Mouse (Mus musculus) urinary bladder, postnatal 0 days (tissue): ENCODE measurements around the gene Nfyb. TPM values are rescaled to one million over a fixed set of nuclear protein-coding genes. Genes with fewer than 3 reads are reported as not detected.

Experiments used
- polyA plus RNA-seq: library from polyadenylated mRNA; unstranded; fragments of >200 nt; fragmentation: Nextera tagmentation; extraction: Ambion mirVana; gene quantifications from 2 replicates; pipeline ENCODE4 v1.2.1, GENCODE M21; 2015

Gene Nfyb
- polyA plus RNA-seq = 17.8 and 22.8 TPM in 2 replicates

GRCm38 (mm10) chr10:82763840-82764631 is at the start of gene Nfyb:
Gene Nfyb (minus strand): TSS chr10:82764144.

Other genes starting within 250 kb of the Nfyb start
- 25.7 and 26.8 TPM in 2 replicates for gene 1190007I07Rik, start 140.9 kb downstream of the Nfyb start, polyA plus RNA-seq
- 43.9 and 49.2 TPM in 2 replicates for gene Tdg, start 134.3 kb downstream of the Nfyb start, polyA plus RNA-seq
- 7.0 and 8.7 TPM in 2 replicates for gene Glt8d2, start 73.5 kb downstream of the Nfyb start, polyA plus RNA-seq
- gene Hcfc2, start 68.0 kb downstream of the Nfyb start, polyA plus RNA-seq = 24.5 and 32.7 TPM in 2 replicates
- gene Txnrd1, start 69.8 kb upstream of the Nfyb start, polyA plus RNA-seq = 45.6 and 49.9 TPM in 2 replicates
- 0.16 TPM in 1 of 2 replicates, not detected in the other for gene Eid3, start 102.5 kb upstream of the Nfyb start, polyA plus RNA-seq
- 0.75 and 1.1 TPM in 2 replicates for gene Chst11, start 221.4 kb upstream of the Nfyb start, polyA plus RNA-seq